Mouse (Mus musculus): ENCODE results near the gene Gpd1. TPM values are rescaled to one million over a fixed set of nuclear protein-coding genes. Genes with fewer than 3 reads are reported as not detected.

The Gpd1 gene
- polyA plus RNA-seq, 1 experiment from 2014 or later = 0.57 TPM

- no peak overlapping the region for H3K9ac ChIP-seq
- no peak overlapping the region for H3K4me3 ChIP-seq (replicated peaks)
- H3K4me1 ChIP-seq = peaks cover 14% of the 10 kb centered on the region
- H3K9me3 ChIP-seq = no peaks in the 10 kb centered on the region
- WGBS = 55% methylated on average over 7 of the region's 7 CpGs
- peaks cover 65% of the 10 kb centered on the region for H3K36me3 ChIP-seq (replicated peaks)
- ATAC-seq (ENCODE audit: low FRiP score) = peak; percentile 59
- H3K27me3 ChIP-seq = no peaks in the 10 kb centered on the region
- peak overlapping the region; percentile 79 for H3K27ac ChIP-seq
- no peak overlapping the region for H3K4me2 ChIP-seq
Observed at GRCm38 (mm10) chr15:99714858-99715257, 2.5 kb upstream of the Gpd1 start.

GRCm38 (mm10) chr15:99715361-99715865 is 1.9 kb upstream of the Gpd1 start:
- ATAC-seq (ENCODE audit: low FRiP score) = peak; percentile 47; the same call in 1 of the 2 replicates
- no peak overlapping the region for H3K4me2 ChIP-seq
- H3K27ac ChIP-seq = peak overlapping the region; percentile 79
- H3K9me3 ChIP-seq = no peaks in the 10 kb centered on the region
- H3K4me3 ChIP-seq (replicated peaks) = no peak overlapping the region
- no peaks in the 10 kb centered on the region for H3K27me3 ChIP-seq
- peaks cover 64% of the 10 kb centered on the region for H3K36me3 ChIP-seq (replicated peaks)
- H3K4me1 ChIP-seq = peaks cover 14% of the 10 kb centered on the region
- H3K9ac ChIP-seq = no peak overlapping the region
- 57% methylated on average over 13 of the region's 13 CpGs for WGBS

DNA sequence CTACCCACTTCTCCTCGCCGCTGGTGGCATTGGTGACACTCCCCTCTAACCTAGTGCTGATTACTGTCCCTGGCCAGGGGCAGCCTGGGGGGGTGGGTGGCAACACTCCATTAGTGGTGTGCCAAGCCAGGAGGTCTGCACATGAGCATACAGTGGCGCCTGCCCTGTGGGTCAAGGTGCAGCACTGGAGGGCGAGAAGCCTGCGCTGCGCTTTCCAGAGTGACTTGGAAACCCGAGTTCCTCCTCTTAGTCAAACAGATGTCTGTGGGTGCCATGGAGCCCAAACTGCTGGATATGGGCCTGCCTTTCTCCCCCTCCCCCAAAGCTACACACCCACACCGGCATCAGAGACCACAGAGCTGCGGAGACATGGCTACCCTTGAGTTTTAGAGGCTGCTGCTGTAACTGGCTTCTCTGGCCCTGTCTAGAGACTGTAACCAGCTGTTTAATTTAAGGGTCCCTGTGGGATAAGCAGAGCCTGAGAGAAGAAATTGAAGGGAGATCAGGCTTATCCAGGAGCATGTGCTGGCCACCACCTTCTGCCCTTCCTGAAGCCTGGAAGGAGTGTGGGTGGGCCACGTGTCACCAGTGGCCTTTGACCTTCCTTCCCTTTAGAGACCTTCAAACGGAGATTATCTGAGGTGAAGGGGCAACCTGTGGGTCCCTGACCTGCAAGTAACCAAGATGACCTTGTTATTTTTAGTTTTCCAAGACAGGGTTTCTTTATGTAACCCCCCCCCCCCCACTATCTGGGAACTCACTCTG is 1.2 kb upstream of the Gpd1 start:
- Histone ChIP-seq H3K4me3 (replicated peaks) (no peak overlapping the region), H3K27ac (peak overlapping the region; percentile 79), H3K4me2 (no peak overlapping the region), H3K9ac (0 out of 2 replicates have a peak overlapping the region, but pooled peaks have one; percentile 2), H3K36me3 (replicated peaks) (peaks cover 60% of the 10 kb centered on the region), H3K9me3 (no peaks in the 10 kb centered on the region), H3K4me1 (peaks cover 14% of the 10 kb centered on the region), H3K27me3 (no peaks in the 10 kb centered on the region)
- no peak for ATAC-seq (ENCODE audit: low FRiP score)
- WGBS = 84% methylated on average over 11 of the region's 11 CpGs

- peaks cover 14% of the 10 kb centered on the region for H3K4me1 ChIP-seq
- 89% methylated on average over 12 of the region's 12 CpGs for WGBS
- no peak overlapping the region for H3K9ac ChIP-seq
- H3K27ac ChIP-seq = no peak overlapping the region
- no peak overlapping the region for H3K4me2 ChIP-seq
- no peak overlapping the region for H3K4me3 ChIP-seq (replicated peaks)
- peaks cover 53% of the 10 kb centered on the region for H3K36me3 ChIP-seq (replicated peaks)
- H3K9me3 ChIP-seq = no peaks in the 10 kb centered on the region
- ATAC-seq (ENCODE audit: low FRiP score) = no peak
- H3K27me3 ChIP-seq = no peaks in the 10 kb centered on the region
Observed at GRCm38 (mm10) chr15:99716814-99717213, 501 bp upstream of the Gpd1 start.

DNA sequence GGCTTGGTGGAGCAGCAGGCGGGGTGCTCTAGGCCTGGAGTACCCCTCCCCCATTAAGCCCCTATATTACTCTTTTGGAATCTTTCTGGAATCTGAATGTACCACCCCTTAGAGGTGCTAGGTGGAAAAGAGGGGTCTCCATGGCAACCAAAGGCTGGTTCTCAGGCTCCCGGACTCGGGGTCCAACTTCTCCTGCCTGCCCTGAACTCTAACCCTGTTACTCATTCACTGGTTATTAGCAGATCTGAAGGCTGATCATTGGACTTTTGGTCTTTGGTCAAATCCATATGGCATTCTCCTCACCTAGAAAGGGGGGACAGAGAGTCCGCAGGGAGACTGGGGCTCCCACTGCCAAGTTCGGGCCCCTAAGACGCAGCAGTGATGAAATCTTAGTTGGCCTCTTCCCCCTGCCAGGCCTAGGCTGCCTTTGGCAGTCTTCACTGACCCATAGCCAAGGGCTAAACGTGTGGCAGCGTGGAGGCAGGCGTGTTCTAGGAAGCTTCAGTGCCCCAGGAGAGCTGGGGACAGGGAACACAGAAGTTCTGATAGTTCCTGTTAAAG is 1.2 kb downstream of the Gpd1 start:
- Histone ChIP-seq H3K9ac (no peak overlapping the region), H3K4me2 (no peak overlapping the region), H3K36me3 (replicated peaks) (peaks cover 50% of the 10 kb centered on the region), H3K4me3 (replicated peaks) (no peak overlapping the region), H3K27ac (no peak overlapping the region), H3K27me3 (no peaks in the 10 kb centered on the region), H3K9me3 (no peaks in the 10 kb centered on the region), H3K4me1 (peaks cover 21% of the 10 kb centered on the region)
- ATAC-seq (ENCODE audit: low FRiP score) = no peak
- 84% methylated on average over 9 of the region's 9 CpGs for WGBS

DNA sequence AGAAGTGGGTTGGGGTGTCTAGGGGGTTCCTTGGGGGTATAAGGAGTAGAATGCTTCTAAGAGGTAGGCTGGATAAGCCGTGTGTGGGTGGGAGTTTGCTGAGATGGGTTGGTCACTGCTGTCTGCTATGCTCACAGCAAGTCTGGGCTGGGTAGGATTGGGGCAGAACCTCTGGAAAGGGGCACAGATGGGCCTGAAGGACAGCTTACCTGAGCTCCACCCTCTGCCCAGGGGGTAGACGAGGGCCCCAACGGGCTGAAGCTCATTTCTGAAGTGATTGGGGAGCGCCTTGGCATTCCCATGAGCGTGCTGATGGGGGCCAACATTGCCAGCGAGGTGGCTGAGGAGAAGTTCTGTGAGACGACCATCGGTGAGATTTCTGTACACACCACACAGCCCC is 2.5 kb downstream of the Gpd1 start:
- ATAC-seq (ENCODE audit: low FRiP score) = no peak
- Histone ChIP-seq H3K27me3 (no peaks in the 10 kb centered on the region), H3K9me3 (no peaks in the 10 kb centered on the region), H3K4me1 (peaks cover 35% of the 10 kb centered on the region), H3K4me3 (replicated peaks) (no peak overlapping the region), H3K9ac (no peak overlapping the region), H3K4me2 (no peak overlapping the region), H3K27ac (no peak overlapping the region), H3K36me3 (replicated peaks) (peaks cover 44% of the 10 kb centered on the region)
- WGBS = 88% methylated on average over 8 of the region's 8 CpGs

DNA sequence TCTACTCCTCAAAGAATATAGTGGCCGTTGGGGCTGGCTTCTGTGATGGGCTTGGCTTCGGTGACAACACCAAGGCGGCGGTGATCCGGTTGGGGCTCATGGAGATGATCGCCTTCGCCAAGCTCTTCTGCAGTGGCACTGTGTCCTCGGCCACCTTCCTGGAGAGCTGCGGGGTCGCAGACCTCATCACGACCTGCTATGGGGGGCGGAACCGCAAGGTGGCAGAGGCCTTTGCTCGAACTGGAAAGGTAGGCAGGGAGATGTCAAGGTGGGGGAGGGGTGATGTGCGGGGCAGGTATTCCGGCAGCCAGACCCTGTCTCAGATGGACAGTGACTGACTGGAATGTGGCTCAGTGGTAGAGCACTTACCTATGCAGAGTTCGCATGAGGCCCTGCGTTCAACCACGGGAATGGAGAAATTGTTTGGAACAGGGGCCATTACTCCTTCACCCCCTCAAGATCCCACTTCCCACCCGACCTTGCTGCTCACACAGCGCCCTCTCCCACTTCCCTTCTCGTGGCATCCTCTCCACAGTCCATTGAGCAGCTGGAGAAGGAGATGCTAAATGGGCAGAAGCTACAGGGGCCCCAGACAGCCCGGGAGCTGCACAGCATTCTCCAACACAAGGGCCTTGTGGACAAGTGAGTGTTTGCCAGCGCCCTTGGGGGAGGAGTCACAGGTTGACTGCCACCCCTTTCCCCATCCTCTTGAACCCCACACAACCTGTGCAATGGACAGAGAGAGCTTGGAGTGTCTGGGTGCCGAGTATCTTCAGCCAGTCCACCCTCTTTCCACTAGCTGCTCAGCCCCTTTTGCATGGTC is 4.8 kb downstream of the Gpd1 start:
- ATAC-seq (ENCODE audit: low FRiP score) = no peak
- Histone ChIP-seq H3K27me3 (no peaks in the 10 kb centered on the region), H3K9ac (no peak overlapping the region), H3K4me1 (peaks cover 33% of the 10 kb centered on the region), H3K4me3 (replicated peaks) (no peak overlapping the region), H3K4me2 (no peak overlapping the region), H3K9me3 (no peaks in the 10 kb centered on the region), H3K27ac (no peak overlapping the region), H3K36me3 (replicated peaks) (peaks cover 44% of the 10 kb centered on the region)
- WGBS = 83% methylated on average over 25 of the region's 25 CpGs

GRCm38 (mm10) chr15:99723120-99723514 is 5.8 kb downstream of the Gpd1 start:
- H3K36me3 ChIP-seq (replicated peaks) = peaks cover 42% of the 10 kb centered on the region
- 55% methylated on average over 10 of the region's 10 CpGs for WGBS
- H3K4me1 ChIP-seq = peaks cover 33% of the 10 kb centered on the region

GRCm38 (mm10) chr15:99723515-99724291 is 6.4 kb downstream of the Gpd1 start:
- no peak for ATAC-seq (ENCODE audit: low FRiP score)
- peaks cover 44% of the 10 kb centered on the region for H3K36me3 ChIP-seq (replicated peaks)

More at GRCm38 (mm10) chr15:99723120-99723514, 5.8 kb downstream of the Gpd1 start:
- Histone ChIP-seq H3K9ac (no peak overlapping the region), H3K9me3 (no peaks in the 10 kb centered on the region), H3K27me3 (no peaks in the 10 kb centered on the region), H3K4me2 (no peak overlapping the region), H3K27ac (no peak overlapping the region), H3K4me3 (replicated peaks) (no peak overlapping the region)
- ATAC-seq (ENCODE audit: low FRiP score) = no peak

GRCm38 (mm10) chr15:99724292-99725021 is 7.1 kb downstream of the Gpd1 start:
- peak; percentile 39 for ATAC-seq (ENCODE audit: low FRiP score)
- 12% methylated on average over 16 of the region's 16 CpGs for WGBS
- H3K36me3 ChIP-seq (replicated peaks) = peaks cover 46% of the 10 kb centered on the region
- H3K4me2 ChIP-seq = peak overlapping the region; percentile 57
- no peaks in the 10 kb centered on the region for H3K27me3 ChIP-seq
- H3K9me3 ChIP-seq = peaks cover 4% of the 10 kb centered on the region; the same call in 1 of the 2 replicates
- H3K4me1 ChIP-seq = peaks cover 33% of the 10 kb centered on the region
- H3K9ac ChIP-seq = peak overlapping the region; percentile 30; the same call in 1 of the 2 replicates
- peak overlapping the region; percentile 98 for H3K4me3 ChIP-seq (replicated peaks)
- peak overlapping the region; percentile 37 for H3K27ac ChIP-seq

More at GRCm38 (mm10) chr15:99723515-99724291, 6.4 kb downstream of the Gpd1 start:
- Histone ChIP-seq H3K4me2 (0 out of 2 replicates have a peak overlapping the region, but pooled peaks have one; percentile 57), H3K4me1 (peaks cover 33% of the 10 kb centered on the region), H3K27ac (peak overlapping the region; percentile 37), H3K27me3 (no peaks in the 10 kb centered on the region), H3K4me3 (replicated peaks) (no peak overlapping the region), H3K9ac (peak overlapping the region; percentile 30; the same call in 1 of the 2 replicates), H3K9me3 (no peaks in the 10 kb centered on the region)
- 18% methylated on average over 11 of the region's 11 CpGs for WGBS
